Mouse (Mus musculus) central nervous system, embryonic 18 days (tissue): Measurements from ENCODE around the gene Odf3b. TPM values are rescaled to one million over a fixed set of nuclear protein-coding genes. Genes with fewer than 3 reads are reported as not detected.

ENCODE experiments used
- polyA plus RNA-seq: library from polyadenylated mRNA; depleted of rRNA; stranded (reverse); fragments of >200 nt; gene quantifications from 2 replicates; pipeline ENCODE4 v1.2.3, GENCODE M21; 2012; rRNA removed

Gene Odf3b
- 2.2 and 4.6 TPM in 2 replicates for polyA plus RNA-seq

GRCm38 (mm10) chr15:89378831-89379401 is at the start of gene Odf3b:
TSS of gene Odf3b (minus strand) at chr15:89379282.

DNA sequence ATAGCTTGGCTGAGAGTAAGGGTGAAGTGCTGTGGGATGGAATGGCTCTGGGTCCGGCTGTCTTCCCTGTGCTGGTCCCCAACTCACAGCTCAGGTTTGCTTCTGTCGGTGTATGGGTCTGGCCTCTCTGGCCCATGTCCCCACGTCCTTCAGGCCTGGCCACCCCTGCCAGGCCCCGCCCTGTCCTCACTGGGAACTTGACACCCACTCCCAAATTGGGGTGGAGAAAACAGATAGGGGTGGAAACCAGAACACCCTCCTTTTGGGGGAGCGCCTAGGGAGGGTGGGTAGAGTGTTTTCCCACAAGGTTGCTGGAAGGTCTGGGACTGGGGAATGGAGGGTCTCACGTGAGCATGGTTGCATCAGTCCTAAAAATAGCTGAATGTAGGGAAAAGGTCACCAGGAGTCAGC is 46.6 kb upstream of the Odf3b start, which contains the start of gene Cpt1b:
Cpt1b (minus strand) TSS at position 153 of the 411 bp plus-strand sequence.

DNA sequence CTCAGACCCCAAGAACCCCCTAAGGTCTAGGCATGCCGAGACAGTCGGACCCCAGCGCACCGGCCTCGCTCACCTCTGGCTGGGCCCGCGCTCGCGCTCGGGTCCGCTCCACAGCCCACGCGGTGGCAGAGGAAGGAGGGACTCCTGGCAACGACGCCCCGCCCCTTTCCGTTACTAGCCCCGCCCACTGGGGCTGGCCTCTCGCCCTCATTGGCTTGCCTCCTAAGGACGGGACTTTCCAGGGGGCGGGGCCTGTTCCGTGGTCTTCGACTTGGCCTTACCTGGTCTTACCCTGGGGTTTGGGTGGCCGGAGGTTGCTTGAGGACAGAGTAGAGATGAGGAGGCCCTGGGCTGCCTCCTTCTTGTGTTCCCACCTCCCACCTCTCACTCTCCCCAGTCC is 31.0 kb upstream of the Odf3b start, which contains the start of gene Syce3:
Syce3 (minus strand) TSS at position 386 of the 400 bp plus-strand sequence.

DNA sequence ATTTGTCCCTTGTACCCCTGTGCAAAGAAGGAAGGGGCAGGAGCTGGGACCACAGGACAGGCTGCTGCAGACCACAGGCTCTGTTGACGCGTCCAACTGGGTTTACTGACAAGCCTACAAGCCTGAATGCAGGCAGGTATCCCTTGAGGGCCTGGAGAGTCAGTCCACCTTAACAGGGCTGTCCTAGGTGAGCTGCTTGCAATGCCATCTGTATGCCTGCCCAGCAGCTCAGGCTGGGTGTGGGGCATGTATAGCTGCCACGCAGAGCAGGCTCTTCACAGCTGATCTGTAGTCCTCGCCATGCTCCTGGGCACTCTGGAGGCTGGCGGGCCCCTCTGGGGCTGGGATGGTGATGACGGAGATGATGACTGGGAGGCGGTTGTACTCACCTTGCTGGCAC is 5.5 kb upstream of the Odf3b start, which contains the start of gene Klhdc7b:
Klhdc7b (plus strand) TSS at position 301 of the 400 bp plus-strand sequence.

DNA sequence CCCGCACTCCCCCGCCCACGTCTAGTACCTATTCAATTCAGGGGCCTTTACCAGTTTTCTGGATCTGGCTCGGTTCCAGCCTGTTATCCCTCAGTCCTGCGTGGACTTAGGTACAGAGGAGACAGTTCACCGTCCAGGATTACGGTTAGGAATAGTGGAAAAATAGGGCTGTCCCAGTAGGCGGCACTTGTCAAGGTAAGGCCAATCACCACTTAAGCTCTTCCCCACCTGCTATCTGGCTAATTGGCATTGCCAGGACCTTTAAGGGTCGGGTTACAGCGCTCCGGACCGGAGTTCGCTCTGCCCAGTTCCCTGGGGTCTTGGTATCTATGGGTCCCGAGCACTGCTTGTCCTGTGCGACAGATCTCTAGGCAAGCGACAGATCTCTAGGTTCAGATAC is 2.1 kb downstream of the Odf3b start, which contains the start of gene Tymp:
Tymp (minus strand) TSS at position 83 of the 400 bp plus-strand sequence.

GRCm38 (mm10) chr15:89373762-89374248 is 5.3 kb downstream of the Odf3b start, which contains the start of gene Sco2:
TSS of gene Sco2 (minus strand) at chr15:89373846.

GRCm38 (mm10) chr15:89355241-89356187 is 23.6 kb downstream of the Odf3b start, which contains the start of the genes Lmf2 and Ncaph2:
TSS of gene Lmf2 (minus strand) at chr15:89355659.
TSS of gene Ncaph2 (plus strand) at chr15:89355719.

GRCm38 (mm10) chr15:89334271-89334670 is 44.8 kb downstream of the Odf3b start, which contains the start of gene Miox:
TSS of gene Miox (plus strand) at chr15:89334398.

Other genes starting within 250 kb of the Odf3b start
- 9.2 and 9.8 TPM in 2 replicates for gene Mapk12, start 238.6 kb downstream of the Odf3b start, polyA plus RNA-seq
- gene Mapk11, start 229.7 kb downstream of the Odf3b start, polyA plus RNA-seq = 58.0 and 67.9 TPM in 2 replicates
- gene Plxnb2, start 198.5 kb downstream of the Odf3b start, polyA plus RNA-seq = 134 and 141 TPM in 2 replicates
- gene Dennd6b, start 182.8 kb downstream of the Odf3b start, polyA plus RNA-seq = 162 TPM in 2 replicates
- 132 and 135 TPM in 2 replicates for gene Ppp6r2, start 167.7 kb downstream of the Odf3b start, polyA plus RNA-seq
- gene Sbf1, start 64.0 kb downstream of the Odf3b start, polyA plus RNA-seq = 149 and 165 TPM in 2 replicates
- gene Adm2, start 56.6 kb downstream of the Odf3b start, polyA plus RNA-seq = 0.07 TPM in 1 of 2 replicates, not detected in the other
- gene Miox, start 44.9 kb downstream of the Odf3b start, polyA plus RNA-seq = not detected in 2 replicates
- 15.9 and 17.0 TPM in 2 replicates for gene Lmf2, start 23.6 kb downstream of the Odf3b start, polyA plus RNA-seq
- gene Ncaph2, start 23.6 kb downstream of the Odf3b start, polyA plus RNA-seq = 104 and 105 TPM in 2 replicates
- gene Sco2, start 5.4 kb downstream of the Odf3b start, polyA plus RNA-seq = 34.5 and 37.7 TPM in 2 replicates
- gene Tymp, start 2.2 kb downstream of the Odf3b start, polyA plus RNA-seq = 3.2 and 3.9 TPM in 2 replicates
- 0.03 and 0.04 TPM in 2 replicates for gene Klhdc7b, start 5.6 kb upstream of the Odf3b start, polyA plus RNA-seq
- 0.23 and 0.26 TPM in 2 replicates for gene Syce3, start 31.2 kb upstream of the Odf3b start, polyA plus RNA-seq
- 6.2 and 8.1 TPM in 2 replicates for gene Cpt1b, start 46.6 kb upstream of the Odf3b start, polyA plus RNA-seq
- 3.3 and 3.4 TPM in 2 replicates for gene C730034F03Rik, start 50.3 kb upstream of the Odf3b start, polyA plus RNA-seq
- gene Gm44502, start 50.4 kb upstream of the Odf3b start, polyA plus RNA-seq = 0.11 and 0.19 TPM in 2 replicates
- 87.4 and 92.5 TPM in 2 replicates for gene Chkb, start 50.6 kb upstream of the Odf3b start, polyA plus RNA-seq
- 85.6 and 93.4 TPM in 2 replicates for gene Mapk8ip2, start 74.6 kb upstream of the Odf3b start, polyA plus RNA-seq
- 36.4 and 36.7 TPM in 2 replicates for gene Arsa, start 98.1 kb upstream of the Odf3b start, polyA plus RNA-seq
- 41.7 and 44.4 TPM in 2 replicates for gene Shank3, start 120.3 kb upstream of the Odf3b start, polyA plus RNA-seq
- 7.3 and 9.3 TPM in 2 replicates for gene Acr, start 189.0 kb upstream of the Odf3b start, polyA plus RNA-seq
- 114 and 122 TPM in 2 replicates for gene Rabl2, start 212.6 kb upstream of the Odf3b start, polyA plus RNA-seq